Mouse (Mus musculus) CH12.LX (cell line): ENCODE results near the gene Cep89.

ENCODE experiments used
- CTCF ChIP-seq, 2 experiments: IDR thresholded peaks in 1 of 2; conservative IDR thresholded peaks in 1 of 2; 2 replicates each; pipeline ENCODE4 v1.5.1; 2011 to 2012; ENCODE audit warnings: low read depth in 2 of 2, low read length in 2 of 2, improper control_type of control experiment in 1 of 2, inconsistent platforms in 1 of 2, mild to moderate bottlenecking in 1 of 2, moderate library complexity in 1 of 2
- E2F4 ChIP-seq: IDR thresholded peaks from 2 replicates; pipeline ENCODE4 v1.6.1; 2011; ENCODE audit warnings: low read depth, low read length, improper control_type of control experiment; ENCODE audit not compliant: insufficient replicate concordance
- GABPA ChIP-seq: IDR thresholded peaks from 2 replicates; pipeline ENCODE4 v1.6.1; 2012; ENCODE audit warnings: low read depth, low read length, improper control_type of control experiment, inconsistent platforms; ENCODE audit not compliant: insufficient replicate concordance
- MAX ChIP-seq: IDR thresholded peaks from 2 replicates; pipeline ENCODE4 v1.6.1; 2011; ENCODE audit warnings: low read length, improper control_type of control experiment
- MAZ ChIP-seq: IDR thresholded peaks from 2 replicates; pipeline ENCODE4 v1.6.1; 2012; ENCODE audit warnings: low read depth, mild to moderate bottlenecking, inconsistent platforms, low read length, improper control_type of control experiment, moderate library complexity
- NELFE ChIP-seq: IDR thresholded peaks from 2 replicates; pipeline ENCODE4 v1.6.1; 2011; ENCODE audit warnings: low read depth, low read length, improper control_type of control experiment
- POLR2A ChIP-seq: IDR thresholded peaks from 2 replicates; pipeline ENCODE4 v1.6.1; 2011; ENCODE audit warnings: low read depth, mild to moderate bottlenecking, improper control_type of control experiment, low read length
- SMC3 ChIP-seq: IDR thresholded peaks from 2 replicates; pipeline ENCODE4 v1.6.1; 2011; ENCODE audit warnings: low read depth, low read length, improper control_type of control experiment
- ZC3H11A ChIP-seq: IDR thresholded peaks from 2 replicates; pipeline ENCODE4 v1.6.1; 2012; ENCODE audit warnings: low read depth, mild to moderate bottlenecking, inconsistent platforms, low read length, improper control_type of control experiment

GRCm38 (mm10) chr7:35485126-35485525 is 88.3 kb downstream of the Cep89 start:
- no peak for TF ChIP-seq NELFE
- TF ChIP-seq CTCF (conservative IDR thresholded peaks at IDR 0.05 in 1 of 2, IDR thresholded peaks at IDR 0.05 in 1 of 2; ENCODE audit: low read depth in 2 of 2, low read length in 2 of 2) = no peak
- no peak for TF ChIP-seq SMC3
- no peak for TF ChIP-seq ZC3H11A
- TF ChIP-seq GABPA = no peak
- no peak for TF ChIP-seq MAX
- TF ChIP-seq POLR2A = no peak
- no peak for TF ChIP-seq MAZ
- TF ChIP-seq E2F4 = no peak
